Mouse (Mus musculus) forebrain, embryonic 13.5 days (tissue): ENCODE results near the gene Ntf5. TPM values are rescaled to one million over a fixed set of nuclear protein-coding genes. Genes with fewer than 3 reads are reported as not detected.

Experiments used
- ATAC-seq: fragments of 200-750 bp; cut with Nextera tagmentation; 2 replicates; pipeline ENCODE4 v1.8.0; 2017
- H3K27ac ChIP-seq: fragments of 300-500 bp; sonication (generic); 2 replicates; pipeline ENCODE4 v1.5.1; 2015; ENCODE audit warnings: inconsistent platforms, mild to moderate bottlenecking, moderate library complexity
- H3K27me3 ChIP-seq: fragments of 300-500 bp; sonication (generic); 2 replicates; pipeline ENCODE4 v1.6.1; 2015; ENCODE audit warnings: mild to moderate bottlenecking, inconsistent platforms
- H3K36me3 ChIP-seq: fragments of 300-500 bp; sonication (generic); 2 replicates; pipeline ENCODE4 v1.6.1; 2015; ENCODE audit warnings: mild to moderate bottlenecking, inconsistent platforms; ENCODE audit not compliant: poor library complexity, severe bottlenecking
- H3K4me1 ChIP-seq: fragments of 300-500 bp; sonication (generic); 2 replicates; pipeline ENCODE4 v1.6.1; 2015; ENCODE audit warnings: inconsistent platforms
- H3K4me2 ChIP-seq: fragments of 300-500 bp; sonication (generic); 2 replicates; pipeline ENCODE4 v1.6.1; 2015; ENCODE audit warnings: inconsistent platforms, mild to moderate bottlenecking, moderate library complexity
- H3K4me3 ChIP-seq: fragments of 300-500 bp; sonication (generic); 2 replicates; pipeline ENCODE4 v1.5.1; 2015; ENCODE audit warnings: mild to moderate bottlenecking, inconsistent platforms
- H3K9ac ChIP-seq: fragments of 300-500 bp; sonication (generic); 2 replicates; pipeline ENCODE4 v1.6.1; 2015; ENCODE audit warnings: mild to moderate bottlenecking, inconsistent platforms
- H3K9me3 ChIP-seq: fragments of 300-500 bp; sonication (generic); replicated peaks from 2 replicates; pipeline ENCODE4 v1.6.1; 2016; ENCODE audit warnings: inconsistent platforms
- WGBS: fragments of 180-500 bp; shearing (Covaris S2); methylation state at CpG from one replicate; pipeline ENCODE4 v1.1.7; 2015; 5-methylcytosine and 5-hydroxymethylcytosine counted together
- polyA plus RNA-seq: library from polyadenylated mRNA; unstranded; fragments of >200 nt; fragmentation: Nextera tagmentation; extraction: Ambion mirVana; gene quantifications from 2 replicates; pipeline ENCODE4 v1.2.1, GENCODE M21; 2015

The Ntf5 gene
- polyA plus RNA-seq, 1 experiment from 2014 or later: not detected

DNA sequence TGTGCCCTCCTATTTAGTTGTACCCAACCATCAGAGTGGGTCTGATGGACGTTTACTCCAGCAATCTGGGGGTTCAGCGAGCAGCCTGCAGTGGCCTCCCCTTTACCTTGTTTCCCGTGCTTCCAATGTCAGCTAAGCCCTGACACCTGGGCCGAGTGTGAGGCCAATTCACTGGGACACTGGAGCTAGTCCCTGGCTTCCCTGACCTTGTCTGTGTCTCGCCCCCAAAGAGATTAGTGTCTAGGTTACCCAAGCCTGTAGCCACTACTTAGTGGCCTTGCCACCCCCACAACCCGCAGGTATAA, 7.1 kb downstream of the Ntf5 start, which contains the start of gene Lhb:
TSS of gene Lhb (plus strand) at position 206 of the 305 bp plus-strand sequence.
- H3K4me2 ChIP-seq: no peak within 1 kb of the TSS
- ATAC-seq: no peak
- H3K4me3 ChIP-seq: no peak within 1 kb of the TSS
- H3K4me1 ChIP-seq: peaks cover 1% of the 10 kb centered on the region; the same call in 1 of the 2 replicates
- no peaks in the 10 kb centered on the region for H3K9me3 ChIP-seq
- no peak within 1 kb of the TSS for H3K9ac ChIP-seq
- peaks cover 56% of the 10 kb centered on the region for H3K27me3 ChIP-seq
- 64% methylated on average over 6 of the region's 6 CpGs for WGBS
- H3K27ac ChIP-seq: no peak within 1 kb of the TSS
- H3K36me3 ChIP-seq: peaks cover 55% of the 10 kb centered on the region

DNA sequence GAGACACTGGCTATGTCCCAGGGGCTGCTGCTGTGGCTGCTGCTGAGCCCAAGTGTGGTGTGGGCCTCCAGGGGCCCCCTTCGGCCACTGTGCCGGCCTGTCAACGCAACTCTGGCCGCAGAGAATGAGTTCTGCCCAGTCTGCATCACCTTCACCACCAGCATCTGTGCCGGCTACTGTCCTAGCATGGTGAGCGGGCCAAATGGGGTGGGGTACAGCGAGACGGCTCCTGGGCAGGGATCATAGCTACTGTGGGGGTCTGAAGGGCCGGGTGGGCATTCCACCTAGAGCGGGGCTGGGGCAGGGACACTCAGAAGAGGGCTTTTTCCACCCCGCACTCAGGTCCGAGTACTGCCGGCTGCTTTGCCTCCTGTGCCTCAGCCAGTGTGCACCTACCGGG, 7.7 kb downstream of the Ntf5 start:
- no peak for ATAC-seq
- Histone ChIP-seq H3K9ac (no peak overlapping the region), H3K4me2 (no peak overlapping the region), H3K9me3 (no peaks in the 10 kb centered on the region), H3K4me1 (no peaks in the 10 kb centered on the region), H3K4me3 (no peak overlapping the region), H3K27ac (no peak overlapping the region), H3K27me3 (peaks cover 50% of the 10 kb centered on the region), H3K36me3 (peaks cover 61% of the 10 kb centered on the region)
- WGBS: 94% methylated on average over 14 of the region's 14 CpGs

DNA sequence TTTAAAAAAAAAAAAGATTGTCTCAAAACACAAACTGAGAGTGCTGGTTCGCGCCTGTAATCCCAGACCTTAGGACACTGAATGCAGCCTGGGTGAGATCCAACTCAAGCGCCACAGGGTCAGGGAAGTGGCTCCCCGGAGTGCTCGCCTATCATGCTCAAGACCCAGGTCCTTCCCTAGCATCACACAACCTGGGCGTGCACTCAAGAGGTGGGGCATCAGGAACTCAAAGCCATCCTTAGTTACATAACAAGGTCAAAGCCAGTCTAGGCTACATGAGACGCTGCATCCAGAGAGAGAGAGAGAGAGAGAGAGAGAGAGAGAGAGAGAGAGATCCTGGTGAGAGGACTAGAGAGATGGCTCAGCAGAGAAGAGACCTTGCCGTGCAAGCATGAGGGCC, 13.1 kb downstream of the Ntf5 start:
- no peak overlapping the region for H3K27ac ChIP-seq
- WGBS: 89% methylated on average over 8 of the region's 8 CpGs
- no peak overlapping the region for H3K9ac ChIP-seq
- H3K4me1 ChIP-seq: no peaks in the 10 kb centered on the region
- no peak overlapping the region for H3K4me2 ChIP-seq
- no peak overlapping the region for H3K4me3 ChIP-seq
- peaks cover 98% of the 10 kb centered on the region for H3K36me3 ChIP-seq
- no peaks in the 10 kb centered on the region for H3K27me3 ChIP-seq
- no peak for ATAC-seq
- H3K9me3 ChIP-seq: no peaks in the 10 kb centered on the region

DNA sequence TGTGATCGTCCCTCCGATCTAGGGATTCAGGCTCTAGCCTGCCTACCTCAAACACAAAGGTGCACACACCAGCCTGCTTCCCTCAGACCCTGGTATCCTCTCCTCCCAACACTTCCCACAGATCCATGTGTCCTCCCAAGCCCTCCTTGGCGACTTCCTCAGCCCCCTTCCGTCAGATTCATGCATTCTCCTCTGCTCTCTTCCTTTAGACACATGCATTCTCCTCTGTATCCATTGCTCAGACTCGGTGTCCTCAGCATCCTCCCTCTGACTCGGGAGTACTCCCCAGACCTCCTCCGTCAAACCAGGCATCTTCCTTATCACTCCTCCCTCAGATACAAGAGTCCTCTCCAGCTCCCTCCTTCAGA, 20.3 kb downstream of the Ntf5 start:
- peak overlapping the region; percentile 88 for H3K27ac ChIP-seq
- no peaks in the 10 kb centered on the region for H3K27me3 ChIP-seq
- ATAC-seq: peak; percentile 1; the same call in 1 of the 2 replicates
- H3K9ac ChIP-seq: peak overlapping the region; percentile 92
- peak overlapping the region; percentile 89 for H3K4me3 ChIP-seq
- H3K36me3 ChIP-seq: peaks cover 37% of the 10 kb centered on the region
- 2% methylated on average over 7 of the region's 7 CpGs for WGBS
- peaks cover 45% of the 10 kb centered on the region for H3K4me1 ChIP-seq
- no peaks in the 10 kb centered on the region for H3K9me3 ChIP-seq
- peak overlapping the region; percentile 100 for H3K4me2 ChIP-seq

DNA sequence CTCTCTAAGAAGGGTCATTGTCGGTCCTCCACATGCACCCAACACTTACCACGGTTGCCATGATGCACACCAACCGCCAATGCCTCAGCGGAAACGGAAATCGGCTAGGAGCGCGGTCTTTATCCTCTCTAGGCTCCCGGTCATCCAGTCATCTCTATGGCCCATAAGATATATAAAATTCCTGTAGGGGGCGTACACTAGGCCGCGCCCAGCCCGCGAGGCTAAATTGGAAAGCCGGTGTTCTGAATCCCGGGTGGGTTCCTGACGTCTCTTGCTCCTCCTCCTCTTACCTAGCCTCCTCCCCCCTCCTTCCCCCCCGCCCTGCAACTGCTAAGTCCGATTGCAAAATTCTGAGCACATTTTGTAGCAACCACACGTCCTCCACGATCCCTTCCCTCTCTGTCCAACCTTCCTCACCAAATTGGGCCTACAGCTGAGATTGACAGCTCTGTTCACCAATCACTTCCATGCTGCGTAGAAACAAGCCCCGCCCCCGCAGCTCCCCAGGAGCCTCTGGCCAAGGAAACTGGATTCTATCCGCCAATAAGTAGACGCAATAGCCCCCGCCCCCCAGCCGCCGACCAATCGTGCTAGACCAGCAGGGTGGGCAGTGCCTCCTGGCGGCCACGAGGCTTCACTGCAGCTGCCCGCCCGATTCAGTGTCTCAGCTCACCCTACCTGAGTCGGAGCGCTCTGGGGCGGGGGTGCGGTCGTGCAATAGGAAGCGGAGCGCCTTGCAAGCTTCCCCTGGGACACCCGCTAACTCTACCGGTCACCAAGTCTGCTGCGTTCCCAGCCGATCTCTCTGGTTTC, 20.9 kb downstream of the Ntf5 start, which contains the start of gene Gys1:
TSS of gene Gys1 (plus strand) at position 642 of the 813 bp plus-strand sequence.
- H3K4me2 ChIP-seq: peak within 1 kb of the TSS; percentile 100
- no peaks in the 10 kb centered on the region for H3K27me3 ChIP-seq
- peak within 1 kb of the TSS; percentile 89 for H3K4me3 ChIP-seq
- peak; percentile 98 for ATAC-seq
- H3K36me3 ChIP-seq: peaks cover 32% of the 10 kb centered on the region
- WGBS: under 1% methylated on average over 44 of the region's 45 CpGs
- peak within 1 kb of the TSS; percentile 88 for H3K27ac ChIP-seq
- no peaks in the 10 kb centered on the region for H3K9me3 ChIP-seq
- peak within 1 kb of the TSS; percentile 92 for H3K9ac ChIP-seq
- peaks cover 45% of the 10 kb centered on the region for H3K4me1 ChIP-seq

DNA sequence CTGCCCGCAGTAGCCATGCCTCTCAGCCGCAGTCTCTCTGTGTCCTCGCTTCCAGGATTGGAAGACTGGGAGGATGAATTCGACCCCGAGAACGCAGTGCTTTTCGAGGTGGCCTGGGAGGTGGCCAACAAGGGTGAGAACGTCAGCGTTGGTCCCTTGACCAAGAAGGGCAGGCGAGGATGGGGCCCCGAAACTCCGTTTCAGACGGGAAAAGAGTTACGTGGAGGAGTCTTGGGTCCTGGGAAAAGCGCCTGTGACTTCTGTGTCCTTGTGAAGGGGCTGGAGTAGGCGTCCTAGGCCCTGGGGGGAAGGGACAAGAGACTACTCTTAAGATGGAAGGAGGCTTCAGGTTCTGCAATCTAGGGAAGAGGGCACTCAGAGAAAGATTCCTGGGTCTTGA, 21.5 kb downstream of the Ntf5 start:
- H3K9me3 ChIP-seq: no peaks in the 10 kb centered on the region
- H3K4me2 ChIP-seq: peak overlapping the region; percentile 100
- peaks cover 45% of the 10 kb centered on the region for H3K4me1 ChIP-seq
- ATAC-seq: no peak
- peak overlapping the region; percentile 89 for H3K4me3 ChIP-seq
- H3K9ac ChIP-seq: peak overlapping the region; percentile 84
- H3K36me3 ChIP-seq: peaks cover 32% of the 10 kb centered on the region
- WGBS: 5% methylated on average over 16 of the region's 16 CpGs
- no peak overlapping the region; the same call in 1 of the 2 replicates for H3K27ac ChIP-seq
- no peaks in the 10 kb centered on the region for H3K27me3 ChIP-seq

DNA sequence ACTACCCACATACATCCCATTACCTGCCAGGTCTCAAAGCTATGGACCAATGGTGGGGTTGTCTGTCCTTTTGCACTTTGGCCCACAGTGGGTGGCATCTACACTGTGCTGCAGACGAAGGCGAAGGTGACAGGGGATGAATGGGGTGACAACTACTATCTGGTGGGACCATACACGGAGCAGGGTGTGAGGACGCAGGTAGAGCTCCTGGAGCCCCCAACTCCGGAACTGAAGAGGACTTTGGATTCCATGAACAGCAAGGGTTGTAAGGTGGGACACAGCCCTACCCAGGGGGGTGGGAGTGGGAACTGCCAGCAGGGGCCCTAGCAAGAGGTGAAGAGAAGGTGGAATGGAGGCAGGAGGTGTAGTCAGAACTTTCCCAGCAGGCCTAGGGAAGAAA, 22.9 kb downstream of the Ntf5 start:
- Histone ChIP-seq H3K9me3 (no peaks in the 10 kb centered on the region), H3K27me3 (no peaks in the 10 kb centered on the region), H3K4me2 (no peak overlapping the region), H3K27ac (no peak overlapping the region), H3K9ac (peak overlapping the region; percentile 84; the same call in 1 of the 2 replicates), H3K4me1 (peaks cover 45% of the 10 kb centered on the region), H3K4me3 (no peak overlapping the region), H3K36me3 (peaks cover 22% of the 10 kb centered on the region; the same call in 1 of the 2 replicates)
- ATAC-seq: no peak
- 93% methylated on average over 5 of the region's 5 CpGs for WGBS

DNA sequence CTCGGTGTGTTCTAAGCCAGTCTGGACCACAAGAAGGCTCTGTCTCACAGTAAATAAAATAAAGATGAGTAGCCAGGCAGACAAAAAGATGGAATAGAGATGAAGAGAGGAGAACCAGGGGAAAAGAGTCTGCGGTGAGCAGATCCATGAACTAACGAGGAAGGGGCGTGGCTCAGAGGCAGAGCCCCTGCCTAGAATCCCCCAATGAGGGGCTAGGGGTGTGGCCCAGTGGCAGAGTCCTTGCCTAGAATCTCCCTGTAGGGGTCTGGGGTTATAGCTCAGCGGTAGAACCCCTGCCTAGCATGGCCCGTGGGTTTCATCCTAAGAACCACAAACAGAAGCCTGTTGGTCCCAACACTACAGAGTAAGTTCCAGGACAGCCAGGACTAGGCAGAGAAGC, 23.6 kb downstream of the Ntf5 start:
- H3K27me3 ChIP-seq: no peaks in the 10 kb centered on the region
- peak overlapping the region; percentile 22; the same call in 1 of the 2 replicates for H3K9ac ChIP-seq
- H3K4me3 ChIP-seq: no peak overlapping the region
- H3K4me2 ChIP-seq: no peak overlapping the region
- H3K36me3 ChIP-seq: peaks cover 19% of the 10 kb centered on the region; the same call in 1 of the 2 replicates
- WGBS: 33% methylated on average over 6 of the region's 6 CpGs
- H3K4me1 ChIP-seq: peaks cover 45% of the 10 kb centered on the region
- no peaks in the 10 kb centered on the region for H3K9me3 ChIP-seq
- no peak for ATAC-seq
- H3K27ac ChIP-seq: no peak overlapping the region

DNA sequence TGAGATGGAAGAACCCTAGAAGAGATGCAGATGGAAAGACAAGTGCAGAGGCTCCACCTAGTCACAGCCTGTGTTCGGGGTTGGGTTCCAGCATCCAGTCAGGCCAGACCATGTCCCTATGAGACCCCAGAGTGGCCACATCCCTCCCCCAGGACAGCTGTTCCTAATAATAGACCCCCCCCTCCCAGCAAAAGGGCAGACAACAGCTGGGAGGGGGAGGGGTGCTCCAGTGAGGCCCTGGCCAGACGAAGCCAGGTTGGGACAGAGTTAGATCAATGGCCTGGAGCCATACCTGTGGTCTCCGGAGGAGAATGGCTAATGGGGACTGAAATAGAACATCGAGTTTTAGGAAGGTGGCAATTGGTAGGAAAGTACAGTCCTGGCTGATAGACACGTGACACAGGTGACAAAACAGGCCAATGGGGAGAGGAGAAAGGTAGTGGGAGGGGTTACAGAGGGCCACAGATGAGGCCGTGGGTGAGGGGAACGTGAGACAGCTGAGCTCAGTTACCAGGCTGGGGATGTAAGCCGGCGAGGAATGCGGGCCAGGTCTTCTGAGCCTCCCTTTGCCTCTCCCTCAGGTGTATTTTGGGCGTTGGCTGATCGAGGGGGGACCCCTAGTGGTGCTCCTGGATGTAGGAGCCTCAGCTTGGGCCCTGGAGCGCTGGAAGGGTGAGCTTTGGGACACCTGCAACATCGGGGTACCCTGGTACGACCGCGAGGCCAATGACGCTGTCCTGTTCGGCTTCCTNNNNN, 24.2 kb downstream of the Ntf5 start, which contains the start of gene Ruvbl2:
TSS of gene Ruvbl2 (minus strand) at position 576 of the 756 bp plus-strand sequence.
- WGBS: 23% methylated on average over 19 of the region's 19 CpGs
- Histone ChIP-seq H3K4me3 (no peak within 1 kb of the TSS), H3K27ac (no peak within 1 kb of the TSS), H3K9ac (peak within 1 kb of the TSS; percentile 22; the same call in 1 of the 2 replicates), H3K27me3 (no peaks in the 10 kb centered on the region), H3K4me1 (peaks cover 41% of the 10 kb centered on the region), H3K9me3 (no peaks in the 10 kb centered on the region), H3K4me2 (peak within 1 kb of the TSS; percentile 19; the same call in 1 of the 2 replicates), H3K36me3 (peaks cover 19% of the 10 kb centered on the region)
- ATAC-seq: no peak

DNA sequence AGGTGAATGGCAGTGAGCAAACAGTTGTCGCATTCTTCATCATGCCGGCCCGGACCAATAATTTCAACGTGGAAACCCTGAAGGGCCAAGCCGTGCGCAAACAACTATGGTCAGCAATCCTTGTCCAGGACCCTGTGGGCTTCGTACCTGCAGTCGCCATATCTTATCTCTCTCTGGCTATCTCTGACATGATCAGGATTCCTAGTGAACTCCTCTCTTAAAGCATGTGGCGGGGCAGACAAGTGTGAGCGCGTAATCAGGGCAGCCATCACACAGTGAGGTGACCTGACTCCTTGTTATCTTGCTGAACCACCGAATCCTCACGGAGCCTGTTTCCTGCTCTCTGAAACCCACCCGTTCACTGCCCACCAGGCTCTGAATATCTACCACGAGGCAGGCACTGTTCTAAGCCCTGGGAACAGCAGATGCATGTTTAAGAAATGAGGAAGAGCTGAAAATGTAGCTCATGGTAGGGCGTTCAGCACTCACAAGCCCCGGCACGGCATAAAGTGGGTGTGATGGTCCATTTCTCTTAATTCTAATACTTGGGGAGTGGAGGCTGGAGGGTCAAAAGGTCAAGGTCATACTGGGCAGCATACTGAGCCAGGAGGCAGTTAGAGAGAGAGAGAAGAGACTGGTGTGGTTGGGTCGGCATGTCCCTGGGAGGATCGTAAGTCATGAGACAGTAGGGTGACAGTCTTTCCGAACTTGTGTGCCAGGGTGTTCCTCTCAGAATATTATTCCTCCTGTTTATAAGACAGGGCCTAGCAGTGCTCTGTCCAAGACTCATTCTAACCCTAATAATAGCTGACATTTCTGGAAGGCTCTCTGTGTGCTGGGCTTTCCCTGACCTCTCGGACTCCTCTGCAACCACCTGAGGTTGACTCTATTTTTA, 30.3 kb downstream of the Ntf5 start:
- no peak for ATAC-seq
- Histone ChIP-seq H3K9ac (no peak overlapping the region), H3K27me3 (no peaks in the 10 kb centered on the region), H3K4me1 (no peaks in the 10 kb centered on the region), H3K36me3 (peaks cover 54% of the 10 kb centered on the region), H3K9me3 (no peaks in the 10 kb centered on the region), H3K4me3 (no peak overlapping the region), H3K4me2 (no peak overlapping the region), H3K27ac (no peak overlapping the region)
- 92% methylated on average over 22 of the region's 22 CpGs for WGBS

DNA sequence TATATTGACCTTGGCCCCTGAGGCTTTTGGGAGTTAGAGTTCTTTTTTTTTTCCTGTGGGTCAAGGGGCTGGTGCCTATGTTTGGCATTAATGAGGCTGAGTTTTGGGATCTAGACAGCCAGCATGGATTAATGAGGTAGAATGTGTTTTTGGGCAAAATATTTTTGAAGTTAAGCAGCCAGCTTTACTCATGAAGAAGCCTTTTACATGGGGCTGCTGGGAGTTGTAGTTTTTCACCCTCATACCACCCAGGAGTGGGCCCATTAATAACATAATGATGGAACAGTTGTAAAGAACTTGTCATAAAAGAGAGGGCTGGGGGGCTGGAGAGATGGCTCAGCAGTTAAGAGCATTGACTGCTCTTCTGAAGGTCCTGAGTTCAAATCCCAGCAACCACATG, 33.1 kb downstream of the Ntf5 start:
- no peaks in the 10 kb centered on the region for H3K27me3 ChIP-seq
- H3K27ac ChIP-seq: no peak overlapping the region
- H3K4me1 ChIP-seq: no peaks in the 10 kb centered on the region
- no peak overlapping the region for H3K9ac ChIP-seq
- H3K4me3 ChIP-seq: no peak overlapping the region
- no peaks in the 10 kb centered on the region for H3K9me3 ChIP-seq
- peaks cover 54% of the 10 kb centered on the region for H3K36me3 ChIP-seq
- H3K4me2 ChIP-seq: no peak overlapping the region
- no peak for ATAC-seq
